Mouse (Mus musculus) left cerebral cortex, adult 8-10 months (tissue): Measurements from ENCODE around the gene Gm49661. TPM values are rescaled to one million over a fixed set of nuclear protein-coding genes. Genes with fewer than 3 reads are reported as not detected.

Experiments
- DNase-seq, 2 experiments: peaks; one replicate each; pipeline ENCODE4 v3.0.0; 2022; ENCODE audit warnings: low spot score in 2 of 2
- total RNA-seq, 4 experiments: library from RNA; stranded (reverse); gene quantifications; 2 replicates each; pipeline ENCODE4 v1.2.4; 2022

The Gm49661 gene
- total RNA-seq, 4 experiments from 2014 or later: 1.8 TPM; not detected in 3

GRCm38 (mm10) chr8:84967532-84968304 is 1.5 kb downstream of the Gm49661 start:
- DNase-seq: no peak

- no peak for DNase-seq
Observed at GRCm38 (mm10) chr8:84966603-84967002, 2.6 kb downstream of the Gm49661 start.

GRCm38 (mm10) chr8:84965731-84966291 is 3.4 kb downstream of the Gm49661 start:
- peak; percentile 80 to 94 for DNase-seq

GRCm38 (mm10) chr8:84963952-84964351 is 5.3 kb downstream of the Gm49661 start:
- no peak for DNase-seq

DNA sequence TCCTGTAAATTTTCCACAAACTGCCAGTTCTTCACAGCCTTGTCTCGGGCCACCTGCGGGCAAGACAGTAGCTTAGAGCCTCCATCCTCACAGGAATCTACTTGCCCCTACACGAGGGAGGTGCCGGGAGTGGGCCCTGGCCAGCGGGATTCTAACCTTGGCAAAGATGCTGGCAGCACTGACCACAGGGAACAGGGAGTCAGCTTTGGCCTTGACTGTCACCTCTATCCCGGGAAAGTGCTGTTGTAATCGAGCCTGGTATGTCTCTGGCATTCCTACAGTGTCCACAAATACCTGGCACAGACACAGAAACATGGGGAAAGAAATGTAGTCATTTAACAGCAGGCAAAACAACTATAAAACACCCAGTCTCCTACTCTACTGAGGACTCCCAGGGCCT is 9.4 kb downstream of the Gm49661 start:
- no peak for DNase-seq

DNA sequence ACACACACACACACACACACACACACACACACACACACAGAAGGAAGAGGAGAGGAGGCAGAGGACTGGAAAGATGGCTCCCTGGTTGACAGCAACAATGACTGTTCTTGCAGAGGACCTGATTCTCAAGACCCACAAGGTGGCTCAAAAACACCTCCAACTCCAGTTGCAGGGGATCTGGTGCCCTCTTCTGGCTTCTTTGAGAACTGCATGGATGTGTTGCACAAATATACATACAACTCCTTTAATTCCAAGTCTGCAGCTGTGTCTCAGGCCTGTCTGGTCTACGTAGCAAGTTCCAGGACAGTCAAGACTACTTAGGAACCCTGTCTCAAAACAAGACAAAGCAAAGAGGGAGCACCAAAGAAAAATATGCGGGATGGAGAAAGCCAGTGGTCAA is 12.5 kb downstream of the Gm49661 start:
- DNase-seq: no peak

- no peak for DNase-seq
Observed at GRCm38 (mm10) chr8:84952612-84953255, 16.5 kb downstream of the Gm49661 start.

DNA sequence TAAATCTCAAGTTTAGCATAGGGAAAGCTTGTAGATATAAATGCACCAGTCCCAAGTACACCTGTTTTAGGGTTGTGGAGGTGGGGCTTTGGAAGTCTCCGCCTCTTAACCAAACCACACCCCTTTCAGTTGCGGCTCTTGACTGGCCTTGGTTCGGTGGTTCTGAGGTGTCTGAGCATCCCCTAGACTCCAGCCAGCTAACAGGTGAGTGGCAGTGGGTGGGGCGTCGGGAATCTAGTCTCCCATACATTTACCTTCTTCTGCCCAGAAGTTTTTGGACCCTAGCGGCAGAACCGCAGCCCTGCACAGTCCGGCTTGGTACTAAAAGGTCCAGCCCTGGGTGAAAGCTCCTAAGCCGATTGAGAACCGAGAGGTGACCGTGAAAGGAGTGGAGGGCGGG is 19.5 kb downstream of the Gm49661 start:
- no peak for DNase-seq

DNA sequence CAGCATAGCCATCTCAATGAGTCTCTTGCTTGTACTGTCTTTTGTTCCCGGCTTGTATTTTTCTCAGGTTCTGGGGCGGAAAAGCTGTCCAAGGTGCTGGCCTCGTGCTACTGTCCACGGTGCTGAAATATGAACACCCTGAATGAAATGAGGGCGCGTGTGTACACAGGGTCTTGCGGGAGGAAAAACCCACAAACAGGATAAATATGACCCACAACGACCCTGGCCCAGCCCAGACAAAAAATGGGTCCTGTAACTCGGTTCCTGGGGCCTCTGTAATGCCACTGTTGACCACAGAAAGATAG is 22.0 kb downstream of the Gm49661 start:
- DNase-seq: no peak

GRCm38 (mm10) chr8:84946528-84947240 is 22.5 kb downstream of the Gm49661 start, which contains the start of gene Rtbdn:
Gene Rtbdn (plus strand): TSS chr8:84946991.
- no peak for DNase-seq

DNA sequence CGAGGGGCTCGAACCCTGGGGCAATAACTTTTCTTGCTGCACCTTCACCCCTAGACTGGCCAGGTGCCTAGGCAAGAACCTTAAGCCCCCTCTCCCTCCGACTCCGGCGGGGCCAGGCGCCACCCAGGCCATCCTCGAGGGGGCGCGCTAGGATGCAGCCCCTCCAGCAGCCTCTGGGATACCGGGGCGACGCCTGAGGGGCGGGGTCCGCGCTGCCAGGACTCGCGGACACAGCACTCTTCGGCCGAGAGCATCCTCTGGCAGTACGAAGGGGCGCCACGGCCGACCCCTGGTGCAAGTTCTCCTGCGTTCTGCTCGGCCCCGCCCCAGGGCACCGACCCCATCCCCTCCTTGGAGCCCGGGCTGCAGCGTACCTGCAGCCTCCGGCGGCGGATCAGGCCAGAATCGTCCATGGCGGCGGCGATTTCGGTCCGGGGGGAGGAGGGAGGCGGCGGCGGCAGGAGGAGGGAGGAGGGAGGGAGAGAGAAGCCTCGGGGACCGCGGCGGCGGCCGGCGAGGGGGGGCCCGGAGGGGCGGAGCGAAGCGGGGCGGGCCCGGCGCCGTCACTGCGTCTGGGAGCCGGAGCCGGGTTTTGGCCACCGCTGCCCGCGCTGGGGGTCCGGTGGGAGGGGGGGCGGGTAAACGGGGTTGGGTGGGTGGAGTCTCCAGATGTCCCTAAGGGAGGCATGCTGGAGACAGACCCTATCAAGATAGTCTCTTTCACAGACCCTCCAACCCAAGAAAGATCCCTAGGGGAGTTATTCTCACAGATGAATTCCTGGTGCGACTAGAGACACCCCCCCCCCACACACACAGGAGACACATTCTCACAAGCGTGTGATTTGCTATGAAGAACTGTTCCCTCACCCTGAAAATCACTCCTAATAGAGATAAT is 23.4 kb downstream of the Gm49661 start:
- no peak for DNase-seq

- peak in 1 of 2 experiments; percentile 89 for DNase-seq
Observed at GRCm38 (mm10) chr8:84945235-84945632, 24.0 kb downstream of the Gm49661 start.

DNA sequence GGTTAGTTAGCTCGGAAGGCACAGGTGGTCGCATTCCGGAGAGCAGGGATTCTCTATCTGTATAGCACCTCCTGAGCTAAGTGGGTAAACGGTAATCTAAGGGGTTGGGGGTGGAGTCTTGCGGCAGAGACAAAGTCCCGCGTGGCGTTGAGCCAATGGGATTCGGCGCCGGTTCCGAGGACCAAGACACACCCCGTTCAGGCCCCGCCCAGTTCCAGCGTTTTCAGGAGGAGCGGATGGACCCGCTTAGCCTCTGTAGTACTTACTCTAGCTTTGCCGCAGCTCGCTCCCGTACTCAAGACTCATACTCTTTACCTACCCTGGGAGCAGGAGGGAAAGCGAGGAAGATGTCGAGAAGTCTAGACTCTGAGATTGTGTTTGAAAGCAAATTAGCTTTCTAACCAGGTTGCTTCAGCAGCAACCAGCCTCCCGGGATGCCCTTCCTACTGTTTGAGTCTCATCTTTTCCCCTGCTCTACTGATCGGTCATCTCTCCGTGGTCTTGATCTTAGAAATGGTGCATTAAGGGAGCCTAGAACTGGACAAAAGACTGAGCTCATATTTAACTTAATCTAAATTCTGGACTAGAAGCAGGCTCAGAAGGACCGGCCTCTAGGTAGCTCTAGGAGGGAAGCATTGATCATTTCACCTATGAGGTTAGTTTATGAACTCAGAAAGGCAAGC is 24.6 kb downstream of the Gm49661 start:
- DNase-seq: peak in 1 of 2 experiments; percentile 77

DNA sequence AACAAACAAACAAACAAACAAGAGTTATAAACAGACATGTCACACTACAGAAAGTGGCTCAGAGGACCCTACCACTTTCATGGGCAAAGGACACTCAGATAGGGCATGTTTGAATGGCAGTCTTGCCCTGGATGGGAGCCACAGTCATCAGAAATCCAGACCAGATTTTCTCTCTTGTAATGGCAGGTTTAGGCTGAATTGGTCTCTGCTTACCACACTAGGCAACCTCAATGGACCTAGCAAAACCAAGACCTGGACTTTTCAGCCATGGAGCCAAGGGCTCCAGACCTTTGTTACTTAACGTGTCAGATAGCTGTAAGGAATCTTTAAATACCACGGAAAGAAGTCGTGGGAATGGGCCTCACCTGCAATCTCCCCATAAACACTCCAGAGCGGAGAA is 25.5 kb downstream of the Gm49661 start:
- DNase-seq: no peak

DNA sequence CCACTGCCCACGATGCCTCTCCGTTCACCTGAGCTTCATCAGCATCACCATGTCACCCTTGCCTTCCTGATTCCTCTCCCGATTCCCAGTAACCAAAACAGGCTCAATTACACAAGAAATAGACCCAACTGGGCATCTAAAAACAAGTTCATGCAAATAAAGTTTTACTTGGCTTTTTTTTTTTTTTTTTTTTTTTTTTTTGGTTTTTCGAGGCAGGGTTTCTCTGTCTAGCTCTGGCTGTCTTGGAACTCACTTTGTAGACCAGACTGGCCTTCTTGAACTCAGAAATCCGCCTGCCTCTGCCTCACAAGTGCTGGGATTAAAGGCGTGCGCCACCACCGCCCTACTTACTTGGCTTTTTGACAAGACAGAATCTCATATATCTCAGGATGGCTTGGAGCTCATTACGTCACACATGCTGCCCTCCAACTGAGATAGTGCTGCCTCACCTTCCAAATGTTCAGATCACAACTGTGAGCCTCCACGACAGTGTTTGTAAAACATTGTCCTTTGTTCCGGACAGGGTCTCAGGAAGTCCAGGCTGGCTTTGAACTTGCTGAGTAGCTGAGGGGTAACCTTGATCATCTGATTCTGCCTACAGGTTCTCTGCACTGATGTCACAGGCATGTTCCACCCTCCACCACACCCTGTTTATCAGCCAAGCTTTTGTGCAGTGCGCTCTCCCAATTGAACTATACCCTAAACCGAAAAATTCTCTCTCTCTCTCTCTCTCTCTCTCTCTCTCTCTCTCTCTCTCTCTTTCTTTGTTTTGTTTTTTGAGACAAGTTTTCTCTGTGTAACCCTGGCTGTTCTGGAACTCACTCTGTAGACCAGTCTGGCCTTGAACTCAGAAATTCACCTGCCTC is 31.4 kb downstream of the Gm49661 start:
- no peak for DNase-seq

GRCm38 (mm10) chr8:84936962-84937546 is 32.2 kb downstream of the Gm49661 start, which contains the start of gene Mast1:
Gene Mast1 (minus strand): TSS chr8:84937359.
- DNase-seq: peak in 1 of 2 experiments; percentile 50

DNA sequence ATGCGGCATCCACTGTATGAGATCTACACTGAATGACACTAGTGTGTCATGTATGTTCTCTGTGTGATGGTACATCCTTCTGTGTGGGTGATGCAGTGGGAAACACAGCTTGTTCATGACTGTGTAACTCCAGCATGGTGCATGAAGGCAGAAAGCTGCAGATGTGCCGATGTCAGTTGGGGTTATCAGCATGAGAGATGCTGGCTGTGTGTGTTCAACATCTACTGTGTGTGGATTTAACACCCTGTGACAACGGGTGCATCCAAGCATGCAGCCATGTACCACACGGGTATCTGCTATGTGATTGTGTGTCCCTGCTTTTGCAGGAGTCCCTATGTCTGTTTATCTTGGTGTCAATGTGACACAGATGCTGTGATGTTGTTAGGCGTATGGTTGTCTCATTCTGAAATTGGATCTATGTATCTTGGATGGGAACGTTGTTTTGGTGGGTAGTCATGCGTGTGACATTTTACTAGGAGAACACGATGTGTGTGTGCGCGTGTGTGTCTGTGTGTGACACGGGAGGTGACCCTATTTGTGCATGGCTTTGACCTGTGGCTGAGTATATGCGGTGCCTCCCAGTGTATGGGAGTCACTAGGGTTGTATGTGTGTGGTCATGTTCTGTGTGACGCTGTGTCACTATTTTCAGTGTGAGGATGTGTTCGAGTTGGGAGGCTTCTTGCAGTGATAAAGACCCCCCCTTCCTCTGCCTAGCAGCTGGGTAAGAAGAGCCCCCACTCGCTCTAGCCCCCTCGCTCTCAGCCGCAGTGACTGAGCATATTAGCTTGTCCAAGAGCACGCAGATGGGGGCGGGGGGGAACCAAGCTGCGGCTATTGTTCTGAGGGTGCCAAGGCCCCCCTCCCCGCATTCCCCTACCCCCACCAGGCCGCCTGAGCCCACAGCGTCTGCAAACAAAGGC is 32.9 kb downstream of the Gm49661 start:
- no peak for DNase-seq

DNA sequence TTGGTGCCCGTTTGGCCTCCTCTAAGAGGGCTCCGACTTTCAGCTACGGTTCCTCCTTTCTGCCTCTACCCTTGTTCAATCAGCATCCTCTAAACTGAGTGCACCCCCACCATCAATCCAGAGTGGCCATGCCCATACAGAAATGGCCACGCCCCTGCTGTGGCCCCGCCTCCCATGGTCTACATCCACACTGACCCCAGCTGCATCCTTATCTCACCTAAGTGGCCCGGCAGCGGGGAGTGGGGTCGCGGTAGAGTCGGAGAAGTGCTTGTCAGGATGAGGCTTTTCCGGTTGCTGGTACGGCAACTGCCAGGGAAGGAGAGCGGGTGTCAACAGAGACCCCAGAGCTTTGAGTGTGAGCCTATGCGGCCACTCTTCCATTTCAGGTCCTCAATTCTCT is 33.7 kb downstream of the Gm49661 start:
- no peak for DNase-seq
